Mouse (Mus musculus): ENCODE measurements at regions not wholly inside any gene's neighbourhood (a gene's known extent, or its start where the extent isn't known, plus 50 kb on each side); places are given as distances from the start of the nearest gene placed in this dataset.

GRCm38 (mm10) chrX:99410942-99411341, 60.1 kb downstream of the Pja1 start:
- TF ChIP-seq CTCF (IDR thresholded peaks at IDR 0.05; ENCODE audit: low read depth): no peak
- no peak for TF ChIP-seq EP300 (IDR thresholded peaks at IDR 0.05; ENCODE audit: low read depth)
